Mouse (Mus musculus): Measurements from ENCODE around the gene B9d2. TPM values are rescaled to one million over a fixed set of nuclear protein-coding genes. Genes with fewer than 3 reads are reported as not detected.

The B9d2 gene
- polyA plus RNA-seq, 1 experiment from 2014 or later: 30.7 TPM

DNA sequence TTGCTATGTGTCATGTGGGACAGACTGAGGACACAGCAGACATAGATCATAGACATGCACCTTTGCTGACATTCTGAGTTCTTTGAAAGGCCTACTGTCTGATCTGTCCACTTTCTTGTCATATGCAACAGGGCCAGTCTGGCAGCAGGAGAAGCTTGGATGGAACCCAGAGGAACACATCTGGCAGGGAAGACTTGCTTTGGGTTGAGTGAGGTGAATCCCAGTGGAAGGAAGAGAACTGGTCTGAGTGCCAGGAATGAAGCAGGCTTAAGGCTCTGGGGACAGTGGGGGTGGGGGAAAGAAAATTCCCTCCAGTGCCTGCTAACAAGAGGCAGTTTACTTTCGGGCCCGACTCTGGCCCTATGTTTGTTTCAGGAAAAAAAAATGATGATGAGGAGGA lies 49.3 kb downstream of the B9d2 start:
- ATAC-seq (ENCODE audit: low FRiP score): no peak
- no peaks in the 10 kb centered on the region for H3K4me1 ChIP-seq (ENCODE audit: control insufficient read depth, insufficient read depth, low read length)
- WGBS: 96% methylated on average over 2 of the region's 2 CpGs

DNA sequence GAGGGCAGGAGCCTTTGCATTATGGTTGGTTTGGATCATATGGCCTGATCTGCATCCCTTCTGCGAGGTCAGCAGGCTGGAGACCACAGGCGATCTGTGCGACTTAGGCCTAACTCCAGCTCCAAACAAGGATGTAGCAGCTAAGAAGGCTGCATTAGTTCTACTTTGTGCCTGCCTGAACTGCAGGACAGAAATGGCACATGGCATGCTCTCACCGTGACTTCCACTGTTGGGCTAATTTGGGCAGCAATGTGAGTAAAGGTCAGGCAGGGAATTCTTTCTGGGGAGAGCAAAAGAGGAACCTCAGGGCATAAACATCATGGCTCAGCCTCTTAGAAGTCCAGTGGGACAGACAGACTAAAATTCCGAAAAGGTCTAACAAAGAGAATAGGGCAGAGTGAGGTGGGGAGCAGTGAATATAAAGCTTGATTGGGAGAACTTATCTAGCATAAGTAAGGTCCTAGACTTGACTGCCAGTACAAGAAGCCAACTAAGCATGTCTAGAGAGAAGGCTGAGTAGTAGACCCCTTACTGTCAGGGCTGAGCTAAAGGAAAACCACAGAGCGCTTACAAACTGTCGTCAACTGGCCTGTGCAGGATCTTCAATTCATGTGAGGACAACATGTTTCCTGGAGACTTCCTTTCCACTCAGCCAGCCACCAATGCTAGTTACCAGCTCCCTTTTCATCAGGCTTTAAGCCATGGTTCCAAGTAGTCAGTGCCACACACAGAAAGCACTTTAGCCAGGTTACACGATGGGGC lies 50.9 kb downstream of the B9d2 start:
- 92% methylated on average over 8 of the region's 8 CpGs for WGBS
- no peaks in the 10 kb centered on the region for H3K27me3 ChIP-seq (ENCODE audit: control insufficient read depth, insufficient read depth, low read length)
- H3K9me3 ChIP-seq (ENCODE audit: control insufficient read depth, low read length): no peaks in the 10 kb centered on the region
- H3K4me1 ChIP-seq (ENCODE audit: control insufficient read depth, insufficient read depth, low read length): no peaks in the 10 kb centered on the region
- DNase-seq (ENCODE audit: low spot score, missing footprints): no peak
- no peak overlapping the region for H3K27ac ChIP-seq (ENCODE audit: low read depth, low read length)
- H3K36me3 ChIP-seq (ENCODE audit: control insufficient read depth, insufficient read depth, low read length): peaks cover 45% of the 10 kb centered on the region
- ATAC-seq (ENCODE audit: low FRiP score): no peak
- H3K4me3 ChIP-seq (ENCODE audit: low read depth, low read length): no peak overlapping the region
- H3K4me2 ChIP-seq: no peak overlapping the region
- no peak overlapping the region for H3K9ac ChIP-seq (ENCODE audit: low read length)

More for the DNA sequence above, 49.3 kb downstream of the B9d2 start:
- H3K9ac ChIP-seq (ENCODE audit: low read length): no peak overlapping the region
- H3K4me3 ChIP-seq (ENCODE audit: low read depth, low read length): no peak overlapping the region
- H3K27ac ChIP-seq (ENCODE audit: low read depth, low read length): no peak overlapping the region
- H3K36me3 ChIP-seq (ENCODE audit: control insufficient read depth, insufficient read depth, low read length): peaks cover 53% of the 10 kb centered on the region
- H3K4me2 ChIP-seq: no peak overlapping the region
- no peaks in the 10 kb centered on the region for H3K27me3 ChIP-seq (ENCODE audit: control insufficient read depth, insufficient read depth, low read length)
- H3K9me3 ChIP-seq (ENCODE audit: control insufficient read depth, low read length): no peaks in the 10 kb centered on the region
- DNase-seq (ENCODE audit: low spot score, missing footprints): no peak

- H3K4me3 ChIP-seq (ENCODE audit: low read depth, low read length): no peak overlapping the region
- ATAC-seq (ENCODE audit: low FRiP score) (no peak), DNase-seq (ENCODE audit: low spot score, missing footprints) (no peak)
- H3K4me1 ChIP-seq (ENCODE audit: control insufficient read depth, insufficient read depth, low read length): no peaks in the 10 kb centered on the region
- peaks cover 53% of the 10 kb centered on the region for H3K36me3 ChIP-seq (ENCODE audit: control insufficient read depth, insufficient read depth, low read length)
- no peak overlapping the region for H3K4me2 ChIP-seq
- no peak overlapping the region for H3K9ac ChIP-seq (ENCODE audit: low read length)
- WGBS: 80% methylated on average over 4 of the region's 4 CpGs
- no peaks in the 10 kb centered on the region for H3K27me3 ChIP-seq (ENCODE audit: control insufficient read depth, insufficient read depth, low read length)
- no peaks in the 10 kb centered on the region for H3K9me3 ChIP-seq (ENCODE audit: control insufficient read depth, low read length)
- H3K27ac ChIP-seq (ENCODE audit: low read depth, low read length): no peak overlapping the region
These were observed 54.4 kb downstream of the B9d2 start for GRCm38 (mm10) chr7:25734991-25735390.

Other genes starting within 250 kb of the B9d2 start
- gene Ceacam1, start 203.2 kb upstream of the B9d2 start, polyA plus RNA-seq (2014; fragmentation: Nextera tagmentation; extraction: Ambion mirVana): 0.45 and 0.54 TPM in 2 replicates
- not detected in 2 replicates for gene Ceacam2, start 140.9 kb upstream of the B9d2 start, polyA plus RNA-seq (2014; fragmentation: Nextera tagmentation; extraction: Ambion mirVana)
- not detected in 2 replicates for gene Erich4, start 64.9 kb upstream of the B9d2 start, polyA plus RNA-seq (2014; fragmentation: Nextera tagmentation; extraction: Ambion mirVana)
- 22.0 and 24.6 TPM in 2 replicates for gene Dmac2, start 61.4 kb upstream of the B9d2 start, polyA plus RNA-seq (2014; fragmentation: Nextera tagmentation; extraction: Ambion mirVana)
- gene B3gnt8, start 54.1 kb upstream of the B9d2 start, polyA plus RNA-seq (2014; fragmentation: Nextera tagmentation; extraction: Ambion mirVana): 0.36 and 0.65 TPM in 2 replicates
- 30.0 and 35.4 TPM in 2 replicates for gene Bckdha, start 21.8 kb upstream of the B9d2 start, polyA plus RNA-seq (2014; fragmentation: Nextera tagmentation; extraction: Ambion mirVana)
- 40.2 and 46.4 TPM in 2 replicates for gene Exosc5, start 21.6 kb upstream of the B9d2 start, polyA plus RNA-seq (2014; fragmentation: Nextera tagmentation; extraction: Ambion mirVana)
- gene Tmem91, start 5.6 kb upstream of the B9d2 start, polyA plus RNA-seq (2014; fragmentation: Nextera tagmentation; extraction: Ambion mirVana): 0.99 and 1.6 TPM in 2 replicates
- 0.78 and 1.4 TPM in 2 replicates for gene Tgfb1, start 6.2 kb downstream of the B9d2 start, polyA plus RNA-seq (2014; fragmentation: Nextera tagmentation; extraction: Ambion mirVana)
- 26.8 and 32.1 TPM in 2 replicates for gene Ccdc97, start 38.3 kb downstream of the B9d2 start, polyA plus RNA-seq (2014; fragmentation: Nextera tagmentation; extraction: Ambion mirVana)
- gene Hnrnpul1, start 74.0 kb downstream of the B9d2 start, polyA plus RNA-seq (2014; fragmentation: Nextera tagmentation; extraction: Ambion mirVana): 69.2 and 74.2 TPM in 2 replicates
- 17.4 and 21.8 TPM in 2 replicates for gene Axl, start 107.9 kb downstream of the B9d2 start, polyA plus RNA-seq (2014; fragmentation: Nextera tagmentation; extraction: Ambion mirVana)
- gene Cyp2s1, start 136.1 kb downstream of the B9d2 start, polyA plus RNA-seq (2014; fragmentation: Nextera tagmentation; extraction: Ambion mirVana): 0.10 TPM in 1 of 2 replicates, not detected in the other
- gene Cyp2b10, start 216.8 kb downstream of the B9d2 start, polyA plus RNA-seq (2014; fragmentation: Nextera tagmentation; extraction: Ambion mirVana): not detected in 2 replicates